Mouse (Mus musculus) neural tube, embryonic 15.5 days (tissue): ENCODE results near the gene Mylk3. TPM values are rescaled to one million over a fixed set of nuclear protein-coding genes. Genes with fewer than 3 reads are reported as not detected.

Experiments
- ATAC-seq: fragments of 200-750 bp; cut with Nextera tagmentation; 2 replicates; pipeline ENCODE4 v1.8.0; 2017; ENCODE audit warnings: mild to moderate bottlenecking, moderate TSS enrichment, moderate library complexity; ENCODE audit not compliant: low FRiP score
- H3K27ac ChIP-seq: fragments of 300-500 bp; sonication (generic); replicated peaks from 2 replicates; pipeline ENCODE4 v1.5.1; 2015; ENCODE audit warnings: mild to moderate bottlenecking, inconsistent platforms
- H3K27me3 ChIP-seq: fragments of 300-500 bp; sonication (generic); replicated peaks from 2 replicates; pipeline ENCODE4 v1.6.1; 2015; ENCODE audit warnings: inconsistent platforms
- H3K36me3 ChIP-seq: fragments of 300-500 bp; sonication (generic); 2 replicates; pipeline ENCODE4 v1.6.1; 2015; ENCODE audit warnings: inconsistent platforms
- H3K4me1 ChIP-seq: fragments of 300-500 bp; sonication (generic); 2 replicates; pipeline ENCODE4 v1.6.1; 2015; ENCODE audit warnings: inconsistent platforms
- H3K4me2 ChIP-seq: fragments of 300-500 bp; sonication (generic); 2 replicates; pipeline ENCODE4 v1.6.1; 2015; ENCODE audit warnings: inconsistent platforms, mild to moderate bottlenecking, moderate library complexity
- H3K4me3 ChIP-seq: fragments of 300-500 bp; sonication (generic); replicated peaks from 2 replicates; pipeline ENCODE4 v1.5.1; 2015; ENCODE audit warnings: mild to moderate bottlenecking, inconsistent platforms
- H3K9ac ChIP-seq: fragments of 300-500 bp; sonication (generic); replicated peaks from 2 replicates; pipeline ENCODE4 v1.6.1; 2015; ENCODE audit warnings: mild to moderate bottlenecking, inconsistent platforms
- H3K9me3 ChIP-seq: fragments of 300-500 bp; sonication (generic); replicated peaks from 2 replicates; pipeline ENCODE4 v1.6.1; 2016; ENCODE audit warnings: inconsistent platforms
- WGBS: fragments of 180-500 bp; shearing (Covaris S2); methylation state at CpG from one replicate; pipeline ENCODE4 v1.1.7; 2015; ENCODE audit warnings: mixed read lengths; 5-methylcytosine and 5-hydroxymethylcytosine counted together
- polyA plus RNA-seq: library from polyadenylated mRNA; unstranded; fragments of >200 nt; fragmentation: Nextera tagmentation; extraction: Ambion mirVana; gene quantifications from 2 replicates; pipeline ENCODE4 v1.2.1, GENCODE M21; 2015

Mylk3 gene
- 0.56 and 0.90 TPM in 2 replicates for polyA plus RNA-seq

DNA sequence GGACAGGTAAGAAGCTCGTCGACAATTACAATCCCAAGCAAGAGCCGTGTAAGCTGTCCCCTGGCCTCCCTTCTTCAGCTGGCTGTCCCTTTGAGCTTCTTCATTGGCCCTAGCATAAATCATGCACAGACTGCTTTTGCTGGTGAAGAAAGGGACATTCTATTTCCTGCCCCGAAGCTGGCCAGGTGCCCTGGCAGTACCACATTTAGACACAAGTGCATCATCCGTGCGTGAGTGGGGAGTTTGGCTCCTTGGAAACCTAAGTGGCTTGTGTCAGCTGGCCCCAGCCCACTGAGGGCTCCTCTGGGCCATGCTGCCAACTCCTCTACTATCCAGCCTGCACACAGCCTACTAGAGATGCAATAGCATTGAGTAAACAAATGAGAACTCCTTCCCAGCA lies at the start of gene Mylk3:
Gene Mylk3 (minus strand): TSS at position 141 of the 400 bp plus-strand sequence.
- Histone ChIP-seq H3K4me3 (no peak within 1 kb of the TSS), H3K36me3 (no peaks in the 10 kb centered on the region), H3K4me2 (no peak within 1 kb of the TSS), H3K27me3 (no peaks in the 10 kb centered on the region), H3K4me1 (no peaks in the 10 kb centered on the region), H3K9me3 (no peaks in the 10 kb centered on the region), H3K27ac (no peak within 1 kb of the TSS), H3K9ac (no peak within 1 kb of the TSS)
- 67% methylated on average over 6 of the region's 6 CpGs for WGBS
- no peak for ATAC-seq

DNA sequence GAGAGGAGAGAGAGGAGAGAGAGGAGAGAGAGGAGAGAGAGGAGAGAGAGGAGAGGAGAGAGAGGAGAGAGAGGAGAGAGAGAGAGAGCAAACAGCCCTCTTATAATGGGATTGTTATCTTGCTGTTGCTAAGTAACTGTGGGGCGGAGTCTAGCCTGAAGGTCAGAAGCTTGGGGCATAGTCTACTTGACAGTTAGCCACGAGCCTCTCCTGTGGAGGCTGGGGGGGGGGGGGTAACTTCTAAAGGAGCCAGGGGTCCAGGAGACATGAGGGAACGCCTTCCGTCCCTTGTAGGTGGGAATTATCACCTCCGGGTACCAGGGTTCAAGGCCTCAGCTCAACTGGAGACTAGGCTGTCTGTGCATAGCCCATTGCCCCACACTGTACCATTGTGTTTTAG lies 49.6 kb upstream of the Mylk3 start:
- no peaks in the 10 kb centered on the region for H3K27me3 ChIP-seq
- no peak overlapping the region for H3K27ac ChIP-seq
- H3K4me2 ChIP-seq, result no peak overlapping the region
- no peak overlapping the region for H3K9ac ChIP-seq
- no peak overlapping the region for H3K4me3 ChIP-seq
- no peak for ATAC-seq
- H3K36me3 ChIP-seq, result no peaks in the 10 kb centered on the region
- no peaks in the 10 kb centered on the region for H3K9me3 ChIP-seq
- H3K4me1 ChIP-seq, result peaks cover 15% of the 10 kb centered on the region
- 59% methylated on average over 5 of the region's 5 CpGs for WGBS

DNA sequence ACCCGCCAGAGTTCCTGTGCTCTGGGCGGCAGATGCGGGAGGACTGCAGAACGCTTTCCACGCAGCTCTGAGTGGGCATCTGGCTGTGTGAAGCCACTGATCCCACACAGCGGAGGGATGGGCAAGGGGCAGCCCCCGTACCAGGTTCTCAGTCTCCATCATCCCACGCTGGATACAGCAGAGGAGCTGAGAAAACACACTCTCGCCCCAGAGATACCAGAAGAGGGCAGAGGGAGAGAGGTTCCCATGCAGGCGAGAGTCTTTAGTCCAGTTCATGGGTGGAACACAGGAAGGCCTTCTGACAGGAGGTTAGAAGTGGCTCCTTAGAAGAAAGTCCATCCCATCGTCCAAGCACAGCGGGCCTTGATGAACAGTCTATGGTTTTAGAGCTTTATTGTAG lies 48.7 kb upstream of the Mylk3 start:
- Histone ChIP-seq H3K27me3 (no peaks in the 10 kb centered on the region), H3K9ac (no peak overlapping the region), H3K4me1 (peaks cover 18% of the 10 kb centered on the region), H3K4me3 (no peak overlapping the region), H3K36me3 (no peaks in the 10 kb centered on the region), H3K4me2 (no peak overlapping the region), H3K27ac (no peak overlapping the region), H3K9me3 (no peaks in the 10 kb centered on the region)
- 66% methylated on average over 12 of the region's 12 CpGs for WGBS
- ATAC-seq, result no peak

DNA sequence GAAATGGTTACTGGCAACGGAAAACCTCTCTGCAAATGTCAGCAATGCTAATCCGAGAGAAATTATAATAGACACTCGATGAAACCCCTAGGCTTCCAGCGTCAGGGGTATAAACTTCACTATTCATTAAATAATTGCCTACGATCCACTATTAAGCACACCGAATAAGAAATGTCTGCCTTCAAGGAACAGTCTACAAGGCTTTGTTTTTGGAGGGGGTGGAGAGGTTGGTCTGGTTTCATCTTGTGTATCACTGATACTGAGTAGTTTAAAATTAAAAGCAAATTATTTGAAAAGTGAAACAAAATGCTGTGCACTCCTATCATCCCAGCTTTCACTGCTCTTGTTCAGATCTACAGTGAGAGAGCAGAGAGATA lies 46.9 kb upstream of the Mylk3 start:
- Histone ChIP-seq H3K36me3 (no peaks in the 10 kb centered on the region), H3K4me3 (peak overlapping the region; percentile 61), H3K9me3 (no peaks in the 10 kb centered on the region), H3K27ac (peak overlapping the region; percentile 90), H3K9ac (peak overlapping the region; percentile 67; the same call in 1 of the 2 replicates), H3K4me1 (peaks cover 24% of the 10 kb centered on the region), H3K4me2 (peak overlapping the region; percentile 58), H3K27me3 (no peaks in the 10 kb centered on the region)
- WGBS, result 3% methylated on average over 6 of the region's 6 CpGs
- ATAC-seq, result peak; percentile 64

DNA sequence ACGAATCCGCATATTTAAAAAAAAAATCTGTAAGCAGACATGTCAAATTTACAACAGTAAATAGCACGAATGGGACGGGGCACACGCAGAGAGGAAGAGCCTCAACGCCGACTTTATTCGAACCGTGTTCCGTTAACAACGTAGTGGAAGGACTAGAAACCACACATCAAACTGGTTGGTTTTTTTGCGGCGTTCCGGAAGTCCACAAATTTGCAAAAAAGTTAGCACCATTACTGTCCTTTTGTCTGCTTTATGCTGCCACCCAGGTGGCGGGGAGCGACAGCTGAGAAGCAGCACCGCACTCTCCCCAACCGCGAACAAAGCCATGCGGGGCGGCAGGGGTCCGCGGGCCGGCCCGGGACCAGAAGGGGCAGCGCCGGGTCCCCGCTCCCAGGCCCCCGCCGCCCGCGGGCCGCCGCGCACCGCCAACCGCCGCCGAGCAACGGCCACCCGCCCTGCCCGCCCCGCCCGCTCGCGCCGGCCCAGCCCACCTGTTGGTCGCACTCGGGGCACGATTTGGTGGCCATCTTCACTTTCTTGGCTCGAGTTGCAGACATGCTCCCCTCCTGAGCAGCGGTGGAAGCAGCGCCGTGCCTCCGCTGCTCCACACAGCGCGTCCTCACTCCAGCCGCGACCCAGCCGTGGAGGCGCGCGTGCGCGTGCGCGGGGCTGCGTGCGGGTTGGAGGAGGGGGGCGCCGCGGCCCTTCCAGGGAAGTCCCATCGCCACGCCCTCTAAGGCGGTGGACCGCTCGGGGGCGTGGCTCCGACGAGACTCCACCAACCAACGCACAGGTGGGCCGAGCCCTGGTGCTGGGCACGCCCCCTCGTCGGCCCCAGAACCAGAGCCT lies 46.2 kb upstream of the Mylk3 start, which contains the start of gene 4921524J17Rik:
Gene 4921524J17Rik (minus strand): TSS at position 666 of the 849 bp plus-strand sequence.
- Histone ChIP-seq H3K4me2 (peak within 1 kb of the TSS; percentile 58), H3K4me3 (peak within 1 kb of the TSS; percentile 61), H3K9ac (peak within 1 kb of the TSS; percentile 67), H3K9me3 (no peaks in the 10 kb centered on the region), H3K4me1 (peaks cover 29% of the 10 kb centered on the region), H3K36me3 (no peaks in the 10 kb centered on the region), H3K27me3 (no peaks in the 10 kb centered on the region), H3K27ac (peak within 1 kb of the TSS; percentile 90)
- WGBS, result under 1% methylated on average over 72 of the region's 85 CpGs
- peak; percentile 100 for ATAC-seq

DNA sequence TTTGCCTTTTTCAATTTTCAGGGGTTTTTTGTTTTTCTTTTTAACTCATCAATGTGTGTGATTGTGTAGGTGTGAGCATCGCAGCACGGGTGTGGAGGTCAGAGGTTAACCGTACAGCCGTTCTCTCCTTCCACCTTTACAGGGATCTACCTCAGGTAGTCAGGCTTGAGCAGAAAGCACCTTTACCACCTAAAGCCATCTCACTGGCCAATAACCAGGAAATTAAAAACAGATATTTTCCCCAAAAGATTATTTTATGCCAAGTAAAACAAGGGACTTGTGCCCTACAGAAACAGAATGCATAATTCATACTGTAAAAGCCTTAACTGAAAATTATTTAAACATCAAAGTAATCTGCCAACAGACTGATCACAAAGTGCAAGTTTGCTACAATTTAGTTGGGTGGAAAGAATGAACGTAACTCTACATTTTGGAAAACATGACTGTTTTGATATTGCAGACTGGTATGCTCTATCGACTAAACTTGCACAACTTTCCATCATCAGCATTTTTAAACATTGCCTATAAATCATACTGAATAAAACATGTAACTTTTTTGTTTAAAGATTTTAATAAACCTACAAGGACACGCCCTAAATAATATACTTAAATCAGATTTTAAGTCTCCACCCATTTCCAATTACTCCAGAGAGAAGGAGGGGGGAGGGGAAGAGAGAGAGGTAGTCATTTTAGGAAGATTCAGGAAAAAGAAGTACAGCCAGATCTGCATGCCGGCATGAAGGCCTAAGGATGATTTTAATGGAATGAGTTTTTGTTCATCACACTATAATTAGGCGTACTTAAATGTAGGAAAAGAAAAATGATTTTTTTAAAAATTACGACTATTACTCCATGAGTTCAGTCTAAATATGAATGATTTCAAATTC lies 45.4 kb upstream of the Mylk3 start:
- Histone ChIP-seq H3K36me3 (no peaks in the 10 kb centered on the region), H3K4me2 (peak overlapping the region; percentile 58), H3K4me1 (peaks cover 35% of the 10 kb centered on the region), H3K4me3 (peak overlapping the region; percentile 61), H3K9me3 (no peaks in the 10 kb centered on the region), H3K27ac (peak overlapping the region; percentile 90), H3K9ac (peak overlapping the region; percentile 67), H3K27me3 (no peaks in the 10 kb centered on the region)
- 18% methylated on average over 10 of the region's 10 CpGs for whole genome bisulfite sequencing
- no peak for ATAC-seq

DNA sequence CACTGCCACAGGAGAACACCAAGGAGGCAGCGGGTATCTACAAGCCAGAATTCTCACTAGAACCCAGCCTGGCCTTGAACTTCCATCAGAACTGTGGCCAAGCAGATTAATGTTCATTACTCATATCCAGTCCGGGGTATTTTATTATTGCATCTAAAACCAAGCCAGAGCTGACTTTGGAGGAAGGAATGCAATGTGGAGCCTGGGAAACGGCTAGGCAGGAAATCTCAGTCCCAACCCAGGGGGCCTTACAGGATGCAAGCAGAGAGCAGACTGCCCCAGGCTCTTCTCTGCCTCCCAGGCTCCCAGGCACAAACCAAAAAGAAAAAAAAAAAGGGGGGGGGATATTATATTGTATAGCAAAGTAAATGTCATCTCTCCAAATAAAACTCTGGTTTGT lies 44.7 kb upstream of the Mylk3 start:
- no peak overlapping the region for H3K27ac ChIP-seq
- no peaks in the 10 kb centered on the region for H3K9me3 ChIP-seq
- H3K4me2 ChIP-seq, result peak overlapping the region; percentile 58
- ATAC-seq, result no peak
- no peak overlapping the region for H3K9ac ChIP-seq
- 20% methylated on average over 3 of the region's 3 CpGs for WGBS
- peak overlapping the region; percentile 61 for H3K4me3 ChIP-seq
- no peaks in the 10 kb centered on the region for H3K36me3 ChIP-seq
- H3K27me3 ChIP-seq, result no peaks in the 10 kb centered on the region
- H3K4me1 ChIP-seq, result peaks cover 35% of the 10 kb centered on the region

DNA sequence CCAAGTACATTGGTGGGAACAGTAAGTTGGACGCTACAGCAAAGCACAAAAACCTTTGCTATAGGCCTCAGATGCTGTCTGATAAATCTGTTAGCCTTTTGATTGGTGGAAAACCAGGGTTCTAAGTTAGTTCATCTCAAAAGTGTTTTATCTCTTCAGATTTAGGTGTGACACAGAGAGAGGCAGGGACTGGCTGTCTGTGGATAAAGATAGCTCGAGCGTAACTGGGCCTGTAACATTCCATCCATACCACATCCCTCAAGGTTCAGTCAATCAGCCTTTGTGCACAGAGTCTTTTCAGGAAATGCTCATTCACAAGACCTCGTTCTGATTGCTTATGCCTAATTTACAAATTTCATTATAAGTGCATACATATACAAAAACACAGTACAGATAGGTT lies 43.1 kb upstream of the Mylk3 start:
- H3K9ac ChIP-seq, result no peak overlapping the region

DNA sequence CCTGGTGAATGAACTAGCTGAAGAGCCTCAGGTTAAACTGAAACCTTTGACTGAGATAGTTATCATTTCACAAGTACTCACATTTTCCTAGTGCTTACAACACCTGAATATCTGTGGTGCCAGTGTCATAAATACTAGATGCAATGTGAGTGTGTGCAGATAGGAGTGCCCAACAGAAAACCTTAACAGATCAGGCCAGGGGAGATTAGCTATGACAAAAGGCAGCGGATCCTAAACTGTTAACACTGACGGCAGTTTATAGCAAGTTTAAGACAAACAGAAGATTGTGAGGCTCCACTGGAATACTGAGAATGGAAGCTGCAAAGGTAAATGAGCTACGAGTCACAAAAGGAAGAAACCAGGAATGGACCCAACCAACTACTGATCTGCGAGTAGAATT lies 40.9 kb upstream of the Mylk3 start:
- no peak overlapping the region for H3K9ac ChIP-seq

More for the DNA sequence above, 43.1 kb upstream of the Mylk3 start:
- WGBS, result 21% methylated on average over 4 of the region's 4 CpGs
- no peaks in the 10 kb centered on the region for H3K27me3 ChIP-seq
- no peaks in the 10 kb centered on the region for H3K9me3 ChIP-seq
- H3K4me1 ChIP-seq, result peaks cover 36% of the 10 kb centered on the region
- H3K36me3 ChIP-seq, result no peaks in the 10 kb centered on the region
- H3K4me3 ChIP-seq, result no peak overlapping the region
- H3K4me2 ChIP-seq, result no peak overlapping the region; the same call in 1 of the 2 replicates
- no peak for ATAC-seq
- no peak overlapping the region for H3K27ac ChIP-seq

DNA sequence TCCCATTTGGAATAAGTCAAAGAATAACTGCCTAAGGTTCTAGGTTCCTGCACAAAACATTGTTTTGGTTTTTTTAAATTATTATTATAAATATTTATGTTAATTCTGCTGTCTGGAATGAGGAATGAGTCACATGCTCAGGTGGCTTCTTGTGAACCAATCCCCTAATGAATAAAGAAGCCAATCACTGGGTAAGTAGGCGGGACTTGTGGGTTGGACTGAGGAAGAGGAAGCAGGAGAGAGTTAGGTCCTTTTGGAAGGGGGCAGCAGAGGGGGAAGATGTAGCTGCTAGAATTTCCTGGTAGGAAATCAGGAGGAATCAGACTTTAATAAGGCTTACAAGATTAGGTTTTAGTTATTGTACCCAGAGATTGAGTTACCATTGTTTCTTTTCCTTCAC lies 35.2 kb upstream of the Mylk3 start:
- ATAC-seq, result no peak
- WGBS, result 91% methylated on average over 1 of the region's 1 CpGs

More for the DNA sequence above, 40.9 kb upstream of the Mylk3 start:
- Histone ChIP-seq H3K36me3 (no peaks in the 10 kb centered on the region), H3K27ac (no peak overlapping the region), H3K4me2 (no peak overlapping the region), H3K4me1 (peaks cover 33% of the 10 kb centered on the region), H3K27me3 (no peaks in the 10 kb centered on the region), H3K4me3 (no peak overlapping the region), H3K9me3 (no peaks in the 10 kb centered on the region)
- no peak for ATAC-seq
- 79% methylated on average over 4 of the region's 4 CpGs for WGBS

DNA sequence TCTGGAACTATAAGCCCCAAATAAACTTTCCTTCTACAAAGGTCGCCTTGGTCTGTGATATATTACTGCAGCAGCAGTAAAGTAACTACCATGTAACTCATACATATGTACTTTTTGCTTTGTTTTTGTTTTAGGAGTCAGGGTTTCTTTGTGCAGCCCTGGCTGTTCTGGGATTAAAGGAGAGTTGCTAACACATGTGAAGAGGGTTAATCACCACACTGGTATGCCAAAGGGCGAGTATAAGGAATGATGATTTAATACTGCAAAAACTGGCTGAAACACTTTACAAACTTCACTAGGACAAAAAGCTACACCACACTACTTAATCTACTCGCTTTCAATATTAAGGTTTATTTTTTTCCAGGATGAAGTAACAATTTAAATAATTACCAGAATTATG lies 22.4 kb upstream of the Mylk3 start:
- Histone ChIP-seq H3K36me3 (0 out of 2 replicates have a peak, but pooled peaks cover 3% of the 10 kb centered on the region), H3K4me2 (no peak overlapping the region), H3K27ac (no peak overlapping the region), H3K4me1 (no peaks in the 10 kb centered on the region), H3K9me3 (no peaks in the 10 kb centered on the region), H3K27me3 (no peaks in the 10 kb centered on the region), H3K4me3 (no peak overlapping the region), H3K9ac (no peak overlapping the region)
- 78% methylated on average over 3 of the region's 3 CpGs for WGBS
- no peak for ATAC-seq

More for the DNA sequence above, 35.2 kb upstream of the Mylk3 start:
- no peaks in the 10 kb centered on the region for H3K27me3 ChIP-seq
- H3K4me1 ChIP-seq, result 0 out of 2 replicates have a peak, but pooled peaks cover 3% of the 10 kb centered on the region
- H3K4me3 ChIP-seq, result no peak overlapping the region
- no peaks in the 10 kb centered on the region for H3K36me3 ChIP-seq
- H3K4me2 ChIP-seq, result no peak overlapping the region
- H3K9ac ChIP-seq, result no peak overlapping the region
- no peak overlapping the region for H3K27ac ChIP-seq
- no peaks in the 10 kb centered on the region for H3K9me3 ChIP-seq
